Mouse (Mus musculus) lung, adult 2 months (tissue): Measurements from ENCODE around the gene Magi3.

ENCODE experiments used
- CTCF ChIP-seq: fragments of 200-500 bp; IDR thresholded peaks from 2 replicates; pipeline ENCODE4 v1.5.1; 2011; ENCODE audit warnings: mild to moderate bottlenecking, low read length, control low read depth; ENCODE audit not compliant: insufficient read depth
- POLR2A ChIP-seq: fragments of 200-500 bp; IDR thresholded peaks from 2 replicates; pipeline ENCODE4 v1.6.1; 2011; ENCODE audit warnings: low read depth, mild to moderate bottlenecking, control low read depth, low read length, borderline replicate concordance; ENCODE audit errors: extremely low read depth

DNA sequence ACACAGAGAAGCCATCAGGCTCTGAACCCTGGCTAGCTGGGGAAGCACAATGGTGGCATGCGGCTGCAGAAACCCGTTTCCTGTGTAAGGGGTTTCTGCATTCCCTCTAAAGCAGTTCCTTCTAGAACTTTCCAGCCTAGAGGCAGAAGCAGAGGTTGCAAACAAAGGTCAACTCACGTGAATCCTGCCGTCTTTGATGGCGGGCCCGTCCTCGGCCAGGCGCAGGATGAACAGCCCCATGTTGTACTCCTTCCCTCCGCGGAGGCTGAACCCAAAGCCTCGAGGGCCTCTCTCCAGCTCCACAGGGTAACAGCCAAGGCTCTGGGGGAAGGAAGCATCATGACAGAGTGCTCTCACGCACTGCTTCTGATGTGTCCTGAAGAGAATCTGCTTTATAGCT, 200.1 kb downstream of the Magi3 start:
- TF ChIP-seq POLR2A (no peak), CTCF (no peak)
